Mouse (Mus musculus) brain, embryonic 14.5 days (tissue): Measurements from ENCODE around the gene Gnmt.

Experiments used
- CTCF ChIP-seq: fragments of 200-500 bp; IDR thresholded peaks from 2 replicates; pipeline ENCODE4 v1.5.1; 2012; ENCODE audit warnings: inconsistent platforms, mild to moderate bottlenecking, moderate library complexity, borderline replicate concordance; ENCODE audit not compliant: insufficient read depth, insufficient read length; ENCODE audit errors: extremely low read depth
- POLR2A ChIP-seq: fragments of 200-500 bp; IDR thresholded peaks from 2 replicates; pipeline ENCODE4 v1.6.1; 2012; ENCODE audit warnings: mild to moderate bottlenecking, inconsistent platforms, borderline replicate concordance; ENCODE audit not compliant: poor library complexity, insufficient read depth, insufficient read length, severe bottlenecking; ENCODE audit errors: extremely low read depth

DNA sequence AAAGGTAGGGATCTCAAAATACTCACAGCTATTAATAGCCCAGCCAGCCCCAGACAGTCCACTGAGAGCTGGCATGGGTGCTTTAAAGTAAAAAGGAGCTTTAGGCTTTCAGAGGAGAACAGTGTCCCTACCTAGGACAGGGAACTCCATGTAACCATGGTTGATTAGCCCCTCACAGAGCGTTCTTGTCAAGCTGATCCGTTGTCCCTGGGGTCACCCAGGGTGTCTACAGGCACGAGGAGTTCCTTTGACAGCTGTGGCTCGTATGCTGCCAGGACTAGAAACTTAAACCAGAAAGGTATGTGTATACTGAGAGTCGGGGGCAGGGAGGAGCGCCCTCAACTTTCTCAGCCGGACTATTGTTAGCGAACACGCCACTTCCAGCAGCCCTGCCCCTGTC lies 50.1 kb downstream of the Gnmt start:
- no peak for TF ChIP-seq POLR2A
- TF ChIP-seq CTCF, result no peak
